Mouse (Mus musculus): ENCODE results near the gene Sdsl.

Sdsl gene

GRCm38 (mm10) chr5:120426572-120426971 is 46.0 kb downstream of the Sdsl start:
- DNase-seq = no peak

- no peak for DNase-seq
These were observed 46.9 kb downstream of the Sdsl start for GRCm38 (mm10) chr5:120425711-120426110.

- no peak for DNase-seq
These were observed 48.0 kb downstream of the Sdsl start for GRCm38 (mm10) chr5:120424657-120425056.

GRCm38 (mm10) chr5:120424039-120424438 is 48.6 kb downstream of the Sdsl start:
- DNase-seq = peak; percentile 81

- DNase-seq = no peak
These were observed 52.5 kb downstream of the Sdsl start for GRCm38 (mm10) chr5:120420106-120420505.

GRCm38 (mm10) chr5:120413436-120413835 is 59.2 kb downstream of the Sdsl start:
- no peak for DNase-seq

- DNase-seq = no peak
These were observed 62.9 kb downstream of the Sdsl start for GRCm38 (mm10) chr5:120409385-120410378.

GRCm38 (mm10) chr5:120408933-120409332 is 63.7 kb downstream of the Sdsl start:
- DNase-seq = no peak
